Mouse (Mus musculus): Measurements from ENCODE around the gene Spon2.
A peak's percentile ranks its signal among the peaks of the same experiment; 100 is the strongest.

Spon2 gene

DNA sequence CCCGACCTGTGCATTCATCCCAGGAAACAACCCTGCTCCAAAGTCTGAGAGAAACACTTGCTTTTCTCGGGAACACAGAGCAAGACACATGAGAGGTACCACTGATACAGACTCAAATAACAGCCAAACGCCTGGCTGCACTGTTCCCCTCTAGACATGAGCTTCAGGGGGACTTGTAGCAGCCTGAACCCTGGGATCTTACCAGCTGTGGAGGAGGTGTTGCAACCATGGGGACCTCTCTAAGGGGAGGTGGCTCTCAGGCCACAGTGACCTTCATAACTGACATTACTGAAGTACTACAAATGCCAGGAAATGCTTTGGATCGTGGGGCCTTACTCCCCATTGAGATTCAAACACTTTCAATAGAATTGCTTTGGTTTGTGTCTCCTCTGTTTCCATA is 3.5 kb downstream of the Spon2 start:
- no peak for DNase-seq

GRCm38 (mm10) chr5:33211254-33211653 is 7.0 kb downstream of the Spon2 start:
- no peak for DNase-seq

- no peak for DNase-seq
These were observed 7.7 kb downstream of the Spon2 start for GRCm38 (mm10) chr5:33210515-33210914.

DNA sequence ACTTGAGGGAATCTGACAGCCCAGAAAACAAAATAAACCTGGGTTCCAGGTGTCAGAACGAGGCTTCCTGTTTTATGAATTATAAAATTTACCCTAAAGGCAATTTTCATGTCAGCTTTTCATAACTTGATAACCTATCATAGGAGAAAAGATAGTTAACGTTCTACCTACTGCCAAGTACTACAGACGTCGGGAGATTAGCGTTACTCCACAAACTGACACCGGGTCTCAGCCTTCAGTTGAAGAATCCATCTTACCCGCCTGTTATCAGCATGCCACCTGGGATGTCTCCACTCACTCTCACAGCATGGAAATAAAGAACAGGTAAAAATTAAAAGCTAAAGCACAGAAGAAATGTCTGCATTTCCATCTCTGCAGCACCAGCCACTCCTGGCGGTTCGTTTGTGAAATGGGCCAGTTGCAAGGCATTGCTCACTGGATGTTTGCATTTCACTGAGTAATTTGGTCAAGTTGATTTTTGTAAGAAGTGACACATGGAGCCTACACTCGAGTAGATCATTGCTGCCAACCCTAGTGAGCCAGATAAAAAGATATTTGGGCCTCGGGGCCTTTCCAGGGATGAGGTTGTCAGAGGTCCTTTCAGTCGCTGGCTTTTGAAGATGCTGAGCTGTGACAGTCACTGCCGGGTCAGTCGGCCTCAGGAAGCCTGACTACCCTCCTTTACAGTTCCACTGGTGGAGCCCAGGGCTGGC is 9.6 kb downstream of the Spon2 start:
- no peak for DNase-seq

DNA sequence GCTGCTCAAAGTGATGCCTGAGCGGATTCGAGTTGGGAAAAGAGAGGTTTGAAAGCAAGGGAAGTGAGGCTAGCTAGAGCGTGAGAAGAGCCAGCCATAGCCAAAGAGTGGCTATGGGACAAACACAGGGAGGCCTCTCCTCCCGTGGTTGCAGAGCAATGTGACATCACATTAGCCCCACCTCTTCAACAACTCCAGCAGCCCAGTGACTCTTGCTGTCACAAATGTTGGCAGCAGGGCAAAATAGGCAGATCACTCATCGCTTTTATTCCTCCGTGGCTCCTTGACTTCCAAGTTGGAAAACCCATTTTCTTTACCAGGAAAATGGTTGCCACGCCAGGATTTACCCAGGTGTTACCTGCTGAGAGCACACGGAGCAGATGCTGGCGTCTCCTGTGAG is 11.1 kb downstream of the Spon2 start:
- DNase-seq = no peak

DNA sequence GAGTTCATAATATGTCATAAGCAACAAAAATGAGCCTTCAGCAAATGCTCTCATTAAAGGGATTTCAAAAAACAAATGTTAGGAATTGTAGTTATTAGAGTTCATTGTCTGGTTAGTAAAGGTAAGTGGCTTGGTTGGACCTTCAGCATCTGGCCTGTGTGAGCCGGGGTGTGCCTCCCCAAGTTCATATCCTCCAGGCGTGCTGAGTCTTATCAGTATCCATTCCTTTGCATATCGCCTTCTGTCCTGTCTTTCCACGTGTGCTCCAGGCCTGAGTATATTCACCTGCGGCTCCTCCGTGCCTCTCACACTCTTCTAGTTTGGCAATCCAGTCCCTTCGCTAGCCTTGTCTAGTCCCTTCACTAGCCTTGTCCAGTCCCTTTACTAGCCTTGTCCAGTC is 11.9 kb downstream of the Spon2 start:
- DNase-seq = no peak

DNA sequence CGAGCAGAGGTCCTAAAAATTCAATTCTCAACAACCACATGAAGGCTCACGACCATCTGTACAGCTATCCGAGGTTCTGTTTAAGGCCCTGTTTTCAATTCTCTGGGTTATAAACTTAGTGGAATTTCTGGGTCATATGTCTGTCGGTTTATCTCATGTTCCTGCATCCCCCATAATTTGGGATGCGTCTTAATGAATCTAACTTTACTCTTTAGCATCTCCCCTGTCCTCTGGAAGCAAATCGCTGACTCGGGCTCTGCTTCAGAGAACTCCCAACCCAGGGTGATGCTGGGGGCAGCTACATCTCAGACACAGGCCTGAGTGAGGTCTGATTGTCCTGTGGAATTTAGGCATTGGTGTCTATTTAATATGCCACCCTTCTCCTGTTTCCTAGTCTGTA is 14.0 kb downstream of the Spon2 start:
- DNase-seq = no peak

DNA sequence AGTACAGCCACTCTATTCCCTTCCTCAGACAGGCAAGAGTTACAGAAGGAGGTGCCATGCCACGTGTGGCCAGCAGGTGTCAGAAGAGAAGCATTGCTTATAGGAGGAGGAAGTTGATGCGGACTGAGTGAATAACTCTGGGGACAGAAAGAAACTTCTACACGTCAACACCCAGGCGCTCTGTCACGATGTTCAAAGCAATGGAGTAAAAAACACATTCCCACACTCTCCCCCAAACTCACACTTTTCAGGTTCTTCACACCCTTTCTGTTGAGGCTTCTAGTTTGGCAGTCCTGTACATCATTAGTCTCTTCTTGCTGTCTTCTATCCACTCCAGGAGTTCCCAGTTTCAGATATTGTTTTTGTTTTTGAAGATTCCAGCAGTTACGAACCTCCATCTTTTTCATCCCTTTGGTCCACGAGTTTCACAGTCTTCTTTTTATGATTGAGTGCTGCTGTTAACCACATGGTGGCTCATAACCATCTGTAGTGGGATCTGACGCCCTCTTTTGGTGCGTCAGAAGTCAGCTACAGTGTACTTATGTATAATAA is 14.5 kb downstream of the Spon2 start:
- DNase-seq = peak; percentile 79 to 92

- no peak for DNase-seq
These were observed 15.1 kb downstream of the Spon2 start for GRCm38 (mm10) chr5:33203171-33203565.

DNA sequence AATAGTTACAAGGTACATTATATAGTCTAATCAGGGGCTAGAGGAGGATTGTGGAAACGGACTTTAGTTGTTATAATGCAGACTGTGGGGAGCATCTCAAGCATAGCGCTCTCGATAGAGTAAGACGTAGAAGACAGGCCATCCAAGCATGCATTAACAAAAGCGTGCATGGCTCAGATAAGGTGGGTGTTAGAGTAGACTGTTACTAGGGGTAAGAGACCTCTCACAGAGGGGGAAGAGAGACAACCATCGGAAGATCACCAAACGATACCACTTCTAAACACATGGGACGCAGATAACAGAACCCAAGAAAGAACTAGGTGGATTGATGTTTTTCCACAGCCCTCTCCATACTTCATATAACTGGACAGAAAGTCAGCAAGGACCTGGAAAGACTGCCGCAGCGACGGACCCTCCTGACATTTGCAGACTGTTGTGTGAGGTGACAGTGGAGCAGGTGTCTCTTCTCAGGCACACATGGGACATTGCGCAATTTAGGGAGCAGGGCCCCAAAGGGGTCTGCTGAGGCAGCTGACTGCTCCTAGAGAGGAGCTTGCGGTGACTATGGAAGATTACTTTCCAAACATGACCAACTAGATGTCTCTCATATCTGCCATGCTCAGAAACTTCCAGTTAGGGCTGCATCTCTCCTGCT is 15.6 kb downstream of the Spon2 start:
- DNase-seq = no peak

DNA sequence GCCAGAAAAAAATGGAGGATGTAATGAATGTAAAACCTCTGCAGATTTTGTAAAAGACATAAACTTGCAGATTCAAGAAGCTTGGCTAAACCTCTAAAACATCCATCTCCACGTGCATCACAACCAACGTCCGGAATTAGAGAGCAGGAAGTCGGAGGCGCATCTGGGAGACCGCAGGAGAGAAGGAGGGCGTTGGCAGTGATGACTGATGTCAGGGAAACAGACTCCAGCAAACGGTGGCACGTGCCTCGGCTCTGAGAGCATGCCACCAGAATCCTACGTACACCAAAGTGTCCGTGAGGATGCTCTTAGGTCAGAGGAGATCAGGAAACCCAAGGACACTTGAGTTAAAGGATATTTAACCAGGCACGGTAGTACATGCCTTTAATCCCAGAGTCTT is 16.6 kb downstream of the Spon2 start:
- no peak for DNase-seq

DNA sequence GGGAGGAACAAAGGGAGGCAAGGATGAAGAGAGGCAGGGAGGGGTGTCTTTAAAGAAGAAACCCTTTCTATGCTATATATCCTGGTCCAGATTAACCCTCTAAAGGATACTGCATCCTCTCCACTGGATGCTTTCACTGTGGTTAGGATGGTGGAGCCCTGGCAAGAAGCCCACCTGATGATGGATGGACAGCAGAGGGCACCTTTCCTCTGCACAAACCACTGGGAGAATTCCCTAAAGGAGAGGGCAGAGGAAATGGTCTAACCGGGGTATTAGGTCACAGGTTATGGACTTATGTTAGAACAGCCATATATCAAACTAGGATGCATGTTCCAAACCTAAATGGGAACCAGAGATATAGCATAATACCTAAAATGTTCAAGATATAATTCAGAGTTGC is 18.2 kb downstream of the Spon2 start:
- DNase-seq = no peak

- no peak for DNase-seq
These were observed 22.9 kb downstream of the Spon2 start for GRCm38 (mm10) chr5:33195246-33195852.

- no peak for DNase-seq
These were observed 24.7 kb downstream of the Spon2 start for GRCm38 (mm10) chr5:33193567-33193966.

Data from kidney, postnatal 25 days (tissue).